Mouse (Mus musculus) central nervous system, embryonic 18 days (tissue): ENCODE measurements around the gene Kcnab1. TPM values are rescaled to one million over a fixed set of nuclear protein-coding genes. Genes with fewer than 3 reads are reported as not detected.

Experiments used
- polyA plus RNA-seq: library from polyadenylated mRNA; depleted of rRNA; stranded (reverse); fragments of >200 nt; gene quantifications from 2 replicates; pipeline ENCODE4 v1.2.3, GENCODE M21; 2012; rRNA removed

Kcnab1 gene
- polyA plus RNA-seq = 7.8 and 8.9 TPM in 2 replicates

GRCm38 (mm10) chr3:65108945-65109921 is at the start of gene Kcnab1:
Gene Kcnab1, plus strand, starts transcription at chr3:65109384.

GRCm38 (mm10) chr3:65392421-65392817 is 283.2 kb downstream of the Kcnab1 start, which contains the start of gene Ssr3:
Gene Ssr3, minus strand, starts transcription at chr3:65392623.

